ENCODE assay signal across 23 mouse cellular contexts in the genomic region with DNA sequence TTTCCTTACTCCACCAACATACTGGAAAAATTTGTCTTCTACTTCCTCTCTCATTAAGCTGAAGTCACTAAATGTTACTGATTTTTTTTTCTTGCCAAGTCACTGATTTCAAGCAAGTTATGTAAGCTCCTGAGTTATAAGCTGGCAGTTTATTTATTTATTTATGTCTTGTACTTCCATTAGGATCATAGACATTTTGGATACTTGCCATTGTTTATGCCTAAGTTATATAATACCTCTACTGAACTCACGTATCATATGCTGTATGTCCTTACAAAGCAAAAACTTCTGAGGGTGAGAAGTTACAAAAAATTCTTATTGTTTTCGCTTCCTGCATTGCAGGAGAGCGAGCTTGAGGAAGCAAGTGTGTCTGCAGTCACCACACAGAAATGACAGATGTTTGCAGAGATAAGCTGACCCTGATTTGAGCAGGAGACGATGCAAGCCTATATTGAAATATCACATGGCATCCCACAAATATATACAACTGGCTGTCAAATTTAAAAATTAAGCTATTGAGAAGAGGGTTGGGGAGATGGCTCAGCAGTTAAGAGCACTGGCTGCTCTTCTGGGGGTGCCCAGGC.
"Had no signal": no experiment of that assay in that cellular context is flagged by ENCODE, and none has a peak within 500 bp of the region (broad histone marks: within the 10 kb centered on the region; RNA-seq: fewer than 3 reads in every experiment).

No protein-coding gene starts in this region.

- DNase-seq: kidney, adult 18-20 months; kidney, adult 9 months; kidney, postnatal 36 days; left cerebral cortex, postnatal 4 days; liver, postnatal 0 days; lung, postnatal 14 days; retina, postnatal 1 day; right cerebral cortex, postnatal 25 days; spleen, adult 18-20 months; thymus, adult 18-20 months; thymus, postnatal 36 days had no signal

- ATAC-seq: intestine, embryonic 16.5 days; liver, postnatal 0 days; midbrain, embryonic 13.5 days; midbrain, embryonic 16.5 days had no signal

- H3K27ac ChIP-seq: limb, embryonic 12.5 days; limb, embryonic 15.5 days; liver, embryonic 14.5 days; macrophage; midbrain, embryonic 10.5 days; midbrain, embryonic 13.5 days; neural tube, embryonic 13.5 days had no signal

- H3K4me2 ChIP-seq: limb, embryonic 12.5 days; limb, embryonic 15.5 days; liver, embryonic 11.5 days; midbrain, embryonic 13.5 days; neural tube, embryonic 13.5 days had no signal

- H3K9me3 ChIP-seq: limb, embryonic 12.5 days; limb, embryonic 15.5 days; midbrain, embryonic 13.5 days; neural tube, embryonic 13.5 days had no signal

- H3K4me3 ChIP-seq: limb, embryonic 12.5 days; limb, embryonic 15.5 days; megakaryocyte, embryonic 14.5 days; midbrain, embryonic 10.5 days; midbrain, embryonic 13.5 days; myocyte; neural tube, embryonic 13.5 days had no signal

- H3K27me3 ChIP-seq: limb, embryonic 12.5 days; limb, embryonic 15.5 days; megakaryocyte, embryonic 14.5 days; midbrain, embryonic 13.5 days; neural tube, embryonic 13.5 days had no signal

- H3K4me1 ChIP-seq: megakaryocyte, embryonic 14.5 days had no signal

- H3K36me3 ChIP-seq: limb, embryonic 12.5 days; limb, embryonic 15.5 days; midbrain, embryonic 13.5 days; neural tube, embryonic 13.5 days had no signal

- H3K9ac ChIP-seq: limb, embryonic 12.5 days; limb, embryonic 15.5 days; liver, embryonic 14.5 days; liver, postnatal 0 days; midbrain, embryonic 13.5 days; neural tube, embryonic 13.5 days had no signal
